Mouse (Mus musculus): Measurements from ENCODE around the gene Sema3d.

Gene Sema3d

GRCm38 (mm10) chr5:12499791-12500504, 116.8 kb downstream of the Sema3d start:
- DNase-seq, result no peak

DNA sequence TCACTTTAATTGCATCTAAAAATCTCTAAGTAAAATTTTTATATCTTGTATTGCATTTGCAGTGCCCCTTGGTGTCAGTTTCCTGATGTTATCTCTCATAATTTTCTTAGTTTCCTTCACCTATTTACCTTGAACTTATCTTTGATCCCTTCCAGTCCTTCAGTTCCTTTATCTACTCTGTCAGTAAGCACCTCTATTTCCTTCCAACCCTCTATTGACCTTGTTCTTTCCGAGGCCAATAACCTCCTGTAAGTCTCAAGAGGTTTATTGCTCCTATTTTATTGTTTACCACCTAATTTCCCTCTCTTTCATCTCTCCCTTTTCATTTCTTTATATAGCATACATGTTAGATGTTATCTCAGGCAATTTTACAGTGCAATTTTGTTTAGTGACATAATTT, 129.3 kb downstream of the Sema3d start:
- no peak for DNase-seq

DNA sequence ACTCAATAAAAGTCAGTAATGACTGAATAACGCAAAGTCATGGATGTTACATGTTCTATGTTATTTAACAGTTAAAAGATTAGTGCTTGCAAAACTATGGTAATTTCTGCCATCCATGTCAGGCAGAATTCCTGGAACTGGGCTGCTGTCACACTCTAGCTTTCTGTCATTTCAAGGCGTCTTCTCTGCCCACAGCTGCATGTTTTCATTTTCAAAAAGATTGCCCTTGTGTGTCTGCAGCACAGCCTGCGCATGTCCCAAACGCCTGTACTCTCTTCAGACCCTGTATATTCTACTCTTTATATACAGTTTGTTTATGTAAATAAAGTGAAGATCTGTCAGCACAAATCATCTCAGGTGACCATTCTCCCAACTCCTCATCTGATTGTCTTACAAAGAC, 132.1 kb downstream of the Sema3d start:
- no peak for DNase-seq

- DNase-seq, result no peak
Observed at GRCm38 (mm10) chr5:12525235-12525767, 142.1 kb downstream of the Sema3d start.

GRCm38 (mm10) chr5:12528596-12528995, 145.4 kb downstream of the Sema3d start:
- DNase-seq, result no peak

DNA sequence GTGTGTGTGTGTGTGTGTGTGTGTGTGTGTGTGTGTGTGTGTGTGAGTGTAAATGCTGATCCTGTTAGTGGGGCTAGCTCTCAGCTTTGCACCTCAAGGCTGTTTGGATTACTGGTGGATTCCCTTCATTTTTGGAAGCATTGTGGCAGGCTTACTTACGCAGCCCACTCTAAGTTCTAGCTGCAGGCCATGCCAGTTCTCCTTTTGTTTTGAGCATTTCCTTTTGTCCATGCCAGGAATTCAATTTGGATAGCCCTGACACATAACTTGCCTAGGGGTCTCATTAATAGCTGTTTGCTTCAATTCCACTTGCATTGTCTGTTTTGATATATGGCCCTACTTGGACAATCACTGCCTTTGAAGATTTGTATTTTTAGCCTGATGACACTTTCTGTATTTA, 146.6 kb downstream of the Sema3d start:
- DNase-seq, result no peak

GRCm38 (mm10) chr5:12541268-12541667, 158.1 kb downstream of the Sema3d start:
- DNase-seq, result peak in 1 of 2 experiments; percentile 24

DNA sequence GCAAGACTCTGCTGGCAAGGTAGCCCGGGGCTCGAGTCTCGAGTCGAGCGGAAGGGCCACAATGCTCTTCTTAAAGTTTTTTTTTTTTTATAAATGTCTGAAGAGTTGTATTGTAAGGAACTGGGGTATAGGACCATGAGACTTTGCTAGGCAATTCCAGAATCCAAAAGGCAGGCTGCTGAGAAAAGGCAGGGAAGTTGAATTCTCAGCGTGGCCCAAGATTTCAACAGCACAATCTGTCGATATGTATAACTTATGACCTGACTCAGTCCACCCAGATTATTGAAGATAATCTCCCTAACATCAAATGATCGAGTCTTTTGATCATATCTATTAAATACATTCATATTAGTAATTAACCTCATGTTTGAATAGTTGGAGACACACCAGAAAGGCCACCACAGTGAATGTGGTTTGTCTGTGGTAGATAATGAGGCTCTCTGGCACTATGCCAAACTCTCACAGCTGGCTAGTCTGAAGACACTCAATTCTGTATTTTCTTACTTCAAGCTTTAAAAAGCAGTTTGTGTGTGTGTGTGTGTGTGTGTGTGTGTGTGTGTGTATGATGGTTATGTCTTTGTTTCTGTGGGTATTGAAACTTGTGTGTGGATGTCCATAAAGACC, 166.0 kb downstream of the Sema3d start:
- peak in 1 of 2 experiments; percentile 16 for DNase-seq

GRCm38 (mm10) chr5:12555401-12555800, 172.2 kb downstream of the Sema3d start:
- no peak for DNase-seq

- peak in 1 of 2 experiments; percentile 23 for DNase-seq
Observed at GRCm38 (mm10) chr5:12557889-12558288, 174.7 kb downstream of the Sema3d start.

GRCm38 (mm10) chr5:12561740-12562139, 178.6 kb downstream of the Sema3d start:
- DNase-seq, result no peak

DNA sequence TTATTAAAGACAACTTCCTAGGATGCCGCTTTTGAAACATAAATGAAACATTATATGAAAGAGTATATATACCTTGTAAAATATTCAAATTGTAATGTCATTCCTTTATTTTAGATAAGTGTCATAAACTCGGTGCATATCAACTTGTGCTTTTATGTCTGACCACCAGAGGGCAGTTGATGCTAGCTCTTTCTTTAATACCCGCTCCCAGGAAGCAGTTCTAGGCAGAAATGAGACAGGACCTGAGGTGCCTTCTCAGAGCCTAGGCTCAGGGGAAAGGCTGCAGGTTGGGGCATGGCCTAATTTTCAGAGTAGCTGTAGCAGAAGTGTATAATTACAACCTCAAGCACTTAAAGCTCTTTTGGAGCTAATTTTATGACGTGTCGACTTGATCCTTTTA, 179.0 kb downstream of the Sema3d start:
- peak; percentile 53 to 74 for DNase-seq

- DNase-seq, result no peak
Observed at GRCm38 (mm10) chr5:12563132-12563531, 179.9 kb downstream of the Sema3d start.

DNA sequence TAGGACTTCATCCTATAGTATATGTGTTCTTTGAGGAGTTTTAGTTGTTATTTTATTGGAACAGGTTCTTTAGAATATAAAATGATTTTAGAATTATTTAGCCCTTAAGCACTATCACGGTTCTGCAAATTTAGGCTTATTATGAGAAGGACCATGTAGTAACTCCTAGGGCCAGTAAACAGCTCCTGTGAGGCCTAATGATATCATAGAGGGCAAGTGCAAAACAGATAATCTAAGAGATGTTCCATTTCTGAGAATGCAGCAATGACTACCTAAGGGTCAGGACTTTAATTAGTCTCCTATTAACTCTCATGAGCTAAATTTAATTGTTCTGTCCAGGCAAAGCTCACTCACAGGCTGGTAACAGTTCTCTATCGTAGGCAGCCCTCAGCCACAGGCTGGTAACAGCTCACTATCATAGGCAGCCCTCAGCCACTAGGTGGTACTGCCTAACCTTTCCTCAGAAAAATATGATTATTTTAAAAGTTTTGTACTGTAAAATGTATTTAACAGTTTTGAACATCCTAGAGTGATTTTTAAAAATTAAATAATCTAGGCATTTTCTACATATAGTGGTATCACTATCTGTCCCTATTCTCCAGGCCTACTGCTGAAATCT, 181.5 kb downstream of the Sema3d start:
- DNase-seq, result no peak

DNA sequence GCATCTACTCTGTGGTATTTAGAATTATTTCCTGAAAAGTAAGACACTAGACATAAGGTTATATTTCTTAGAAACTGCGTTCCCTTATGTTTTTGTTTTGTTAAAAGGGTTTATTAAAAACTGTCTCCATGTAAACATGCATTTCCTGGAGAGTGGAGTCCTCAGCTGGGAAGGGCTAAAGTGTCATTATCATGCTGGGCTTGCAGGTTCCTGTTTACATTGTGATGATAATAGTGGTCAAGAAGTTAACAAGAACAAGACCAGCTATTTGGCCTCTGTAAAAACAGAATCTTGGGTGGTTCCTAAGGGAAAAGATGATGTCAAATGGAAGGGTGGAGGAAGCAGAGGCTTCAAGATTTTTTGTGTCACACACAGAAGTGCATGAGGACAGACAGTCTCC, 183.4 kb downstream of the Sema3d start:
- no peak for DNase-seq

DNA sequence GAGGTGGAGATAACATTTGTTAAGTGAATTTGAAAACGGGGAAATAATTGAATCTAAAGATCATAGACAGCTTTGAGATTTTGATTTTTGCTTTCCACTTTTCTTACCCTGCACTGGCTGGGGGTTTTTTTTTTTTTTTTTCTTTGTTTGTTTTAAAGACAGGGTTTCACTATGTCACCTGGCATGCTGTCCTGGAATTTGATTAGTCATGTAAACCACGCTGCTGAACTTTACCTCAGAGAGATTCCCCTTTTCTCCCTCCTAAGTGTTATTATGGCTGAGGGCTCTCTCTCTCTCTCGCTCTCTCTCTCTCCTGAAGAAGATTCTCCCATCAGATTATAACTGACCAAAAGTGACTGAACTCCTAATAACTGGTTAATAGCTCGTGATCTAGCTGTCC, 191.4 kb downstream of the Sema3d start:
- no peak for DNase-seq

- DNase-seq, result no peak
Observed at GRCm38 (mm10) chr5:12575262-12575661, 192.1 kb downstream of the Sema3d start.

DNA sequence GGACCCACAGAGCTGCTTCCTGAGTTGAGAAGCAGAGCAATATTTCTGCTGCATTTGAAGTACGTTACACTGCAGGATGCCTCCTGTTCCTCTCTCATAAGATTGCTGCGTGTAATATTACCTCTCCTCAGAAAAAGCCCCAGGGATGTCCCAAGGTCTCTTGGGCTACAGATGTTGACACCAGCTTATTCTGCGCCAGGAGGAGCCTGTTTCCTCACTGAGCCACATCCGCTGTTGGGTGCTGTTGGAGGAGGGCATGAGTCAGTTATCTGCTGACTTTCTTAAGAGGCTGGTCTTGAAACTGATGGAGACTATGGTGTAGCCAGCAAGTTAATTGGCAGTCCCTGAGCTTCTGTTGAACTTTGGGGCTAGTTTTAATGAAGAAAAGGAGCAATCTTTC, 196.6 kb downstream of the Sema3d start:
- no peak for DNase-seq

DNA sequence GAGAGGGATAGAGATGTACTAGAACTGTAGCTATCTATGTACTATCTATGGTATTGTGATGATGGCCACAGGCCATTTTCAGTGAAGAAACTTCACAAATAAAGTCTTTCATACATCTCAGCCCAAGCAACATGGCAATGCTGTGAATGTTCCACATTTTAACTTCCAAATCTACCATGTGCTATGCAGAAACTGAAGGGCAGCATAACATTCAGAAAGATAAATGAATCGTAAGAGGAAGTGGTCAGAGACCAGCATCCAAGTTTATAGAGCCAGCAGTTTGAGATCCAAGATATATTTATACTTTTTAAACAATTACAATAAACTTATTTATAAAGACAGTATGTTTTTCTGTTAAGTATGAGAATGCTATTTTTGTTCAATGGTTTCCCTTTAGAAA, 199.4 kb downstream of the Sema3d start:
- DNase-seq, result no peak

- peak in 1 of 2 experiments; percentile 40 for DNase-seq
Observed at GRCm38 (mm10) chr5:12583293-12583834, 200.2 kb downstream of the Sema3d start.

DNA sequence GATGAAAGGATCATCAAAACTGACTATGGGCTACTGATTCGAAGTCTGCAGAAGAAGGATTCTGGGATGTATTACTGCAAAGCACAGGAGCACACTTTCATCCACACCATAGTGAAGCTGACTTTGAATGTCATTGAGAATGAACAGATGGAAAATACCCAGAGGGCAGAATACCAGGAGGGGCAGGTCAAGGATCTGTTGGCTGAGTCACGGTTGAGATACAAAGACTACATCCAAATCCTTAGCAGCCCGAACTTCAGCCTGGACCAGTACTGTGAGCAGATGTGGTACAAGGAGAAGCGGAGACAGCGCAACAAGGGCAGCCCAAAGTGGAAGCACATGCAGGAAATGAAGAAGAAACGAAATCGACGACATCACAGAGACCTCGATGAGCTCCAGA, 201.7 kb downstream of the Sema3d start:
- DNase-seq, result no peak

DNA sequence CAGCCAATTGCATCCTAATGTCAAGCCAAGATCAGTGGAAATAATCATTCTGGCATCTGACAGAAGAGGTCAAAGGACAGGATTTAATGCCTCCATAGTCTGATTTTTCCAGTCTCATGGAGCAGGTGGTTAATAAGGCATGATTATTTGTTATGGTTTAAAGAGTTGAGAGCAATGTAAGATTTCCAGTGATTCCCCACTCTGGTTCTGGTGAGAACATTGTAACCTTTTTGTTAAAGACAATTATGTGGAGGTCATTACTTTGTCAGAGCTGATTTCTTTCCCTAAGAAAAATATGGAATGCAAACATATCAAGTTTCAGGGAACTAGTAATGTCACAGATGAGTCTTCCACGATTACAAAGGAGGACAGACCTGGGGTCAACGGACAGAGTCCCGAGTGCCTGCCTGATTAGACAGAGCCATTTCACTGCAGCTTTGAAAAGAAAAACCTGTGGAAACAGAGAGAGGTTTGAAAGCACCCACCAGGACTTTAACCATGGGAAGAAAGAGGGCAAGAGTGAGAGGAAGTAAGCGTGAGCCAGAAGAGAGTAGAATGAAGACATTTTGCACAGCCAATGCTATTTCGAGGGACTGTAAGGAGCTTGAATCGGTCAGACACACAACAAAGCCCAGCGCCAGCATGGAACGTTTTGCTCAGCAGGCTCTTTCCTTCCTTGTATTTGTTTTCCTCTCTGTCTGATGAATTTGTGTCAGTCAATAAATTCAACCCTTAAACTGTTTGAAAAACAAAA, 251.2 kb downstream of the Sema3d start:
- no peak for DNase-seq

Data from kidney, postnatal 25 days (tissue).